Mouse (Mus musculus): ENCODE measurements around the gene Vps26a.
"Not testable (repeated sequence)": the region's sequence is repeated elsewhere in the genome, so short reads cannot be mapped to it uniquely, and the experiment has no call there.

Vps26a gene

GRCm38 (mm10) chr10:62500916-62501615, 14.5 kb upstream of the Vps26a start:
- no peak for DNase-seq (ENCODE audit: low spot score)

GRCm38 (mm10) chr10:62500088-62500915, 13.7 kb upstream of the Vps26a start:
- peak; percentile 85 for DNase-seq (ENCODE audit: low spot score)

GRCm38 (mm10) chr10:62491681-62492080, 5.1 kb upstream of the Vps26a start:
- not testable (repeated sequence) for DNase-seq (ENCODE audit: low spot score)

- DNase-seq (ENCODE audit: low spot score): peak; percentile 79
Measured at GRCm38 (mm10) chr10:62488266-62488665, 1.7 kb upstream of the Vps26a start.

- peak; percentile 50 for DNase-seq (ENCODE audit: low spot score)
Measured at GRCm38 (mm10) chr10:62485878-62486582, 575 bp downstream of the Vps26a start.

GRCm38 (mm10) chr10:62481108-62481852, 5.3 kb downstream of the Vps26a start:
- no peak for DNase-seq (ENCODE audit: low spot score)

GRCm38 (mm10) chr10:62476980-62477379, 9.6 kb downstream of the Vps26a start:
- DNase-seq (ENCODE audit: low spot score): no peak

GRCm38 (mm10) chr10:62474944-62475343, 11.7 kb downstream of the Vps26a start:
- no peak for DNase-seq (ENCODE audit: low spot score)

- DNase-seq (ENCODE audit: low spot score): no peak
Measured at GRCm38 (mm10) chr10:62471105-62471504, 15.5 kb downstream of the Vps26a start.

GRCm38 (mm10) chr10:62469736-62470135, 16.9 kb downstream of the Vps26a start:
- DNase-seq (ENCODE audit: low spot score): no peak

- no peak for DNase-seq (ENCODE audit: low spot score)
Measured at GRCm38 (mm10) chr10:62461321-62461720, 25.3 kb downstream of the Vps26a start.

GRCm38 (mm10) chr10:62452001-62452400, 34.6 kb downstream of the Vps26a start:
- not testable (repeated sequence) for DNase-seq (ENCODE audit: low spot score)

GRCm38 (mm10) chr10:62450280-62450640, 36.3 kb downstream of the Vps26a start:
- DNase-seq (ENCODE audit: low spot score): no peak

- peak; percentile 95 for DNase-seq (ENCODE audit: low spot score)
Measured at GRCm38 (mm10) chr10:62449364-62450279, 37.0 kb downstream of the Vps26a start, which contains the start of the genes 4930507D05Rik and Supv3l1. TSS of gene 4930507D05Rik (plus strand) at chr10:62449489. TSS of gene Supv3l1 (minus strand) at chr10:62449738.

- no peak for DNase-seq (ENCODE audit: low spot score)
Measured at GRCm38 (mm10) chr10:62430427-62430826, 56.2 kb downstream of the Vps26a start.

- DNase-seq (ENCODE audit: low spot score): no peak
Measured at GRCm38 (mm10) chr10:62425081-62425871, 61.3 kb downstream of the Vps26a start.

GRCm38 (mm10) chr10:62422255-62422654, 64.3 kb downstream of the Vps26a start, which contains the start of gene Hkdc1:
TSS of gene Hkdc1 (minus strand) at chr10:62422491.
- DNase-seq (ENCODE audit: low spot score): no peak

GRCm38 (mm10) chr10:62421127-62421526, 65.5 kb downstream of the Vps26a start:
- no peak for DNase-seq (ENCODE audit: low spot score)

- no peak for DNase-seq (ENCODE audit: low spot score)
Measured at GRCm38 (mm10) chr10:62420399-62420798, 66.2 kb downstream of the Vps26a start.

- DNase-seq (ENCODE audit: low spot score): no peak
Measured at GRCm38 (mm10) chr10:62419422-62419821, 67.2 kb downstream of the Vps26a start.
